Mouse (Mus musculus) monocyte, adult 2 months (primary cell): ENCODE results near the gene Smim14.

Experiments used
- DNase-seq, 2 experiments: peaks; one replicate each; pipeline ENCODE4 v3.0.0; 2022; ENCODE audit warnings: low spot score in 2 of 2, low read depth in 1 of 2

Smim14 gene

DNA sequence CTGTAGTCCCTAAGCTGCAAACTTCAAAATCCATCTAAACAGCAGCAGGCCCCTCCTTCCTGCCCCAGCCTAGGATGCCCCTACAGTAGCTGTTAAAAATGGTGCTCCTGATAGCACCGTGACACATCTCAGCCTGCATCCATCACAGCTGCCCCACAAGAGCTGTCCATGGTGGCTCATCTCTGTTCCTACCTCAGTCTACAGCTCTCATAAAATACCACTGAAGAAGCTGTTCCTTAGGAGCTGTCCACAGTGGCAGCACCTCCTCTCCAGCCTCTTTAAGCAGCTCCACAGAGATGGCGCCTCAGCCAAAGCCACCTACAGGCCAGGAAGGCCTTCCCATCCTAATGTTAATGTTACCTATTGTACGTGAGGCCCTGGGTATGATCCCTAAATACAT lies 70.1 kb downstream of the Smim14 start:
- DNase-seq, result no peak

DNA sequence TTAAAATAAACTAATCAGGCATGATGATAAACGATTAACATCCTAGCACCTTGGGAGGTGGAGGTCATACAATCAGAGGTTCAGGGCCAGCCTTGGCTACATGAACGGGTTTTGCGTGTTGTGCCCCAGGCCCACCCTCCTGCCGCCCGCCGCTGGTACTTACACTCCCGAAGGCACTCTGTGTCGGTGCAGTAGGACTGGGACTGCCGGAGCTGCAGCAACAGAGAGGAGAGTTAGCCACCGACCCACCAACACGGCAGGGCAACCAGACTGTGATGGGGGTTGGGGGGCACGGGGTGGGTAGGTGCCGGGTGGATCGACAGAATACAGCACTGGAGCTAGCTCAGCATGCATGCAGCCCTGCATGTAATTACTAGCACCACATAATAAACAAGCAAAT lies 76.6 kb downstream of the Smim14 start:
- no peak for DNase-seq

DNA sequence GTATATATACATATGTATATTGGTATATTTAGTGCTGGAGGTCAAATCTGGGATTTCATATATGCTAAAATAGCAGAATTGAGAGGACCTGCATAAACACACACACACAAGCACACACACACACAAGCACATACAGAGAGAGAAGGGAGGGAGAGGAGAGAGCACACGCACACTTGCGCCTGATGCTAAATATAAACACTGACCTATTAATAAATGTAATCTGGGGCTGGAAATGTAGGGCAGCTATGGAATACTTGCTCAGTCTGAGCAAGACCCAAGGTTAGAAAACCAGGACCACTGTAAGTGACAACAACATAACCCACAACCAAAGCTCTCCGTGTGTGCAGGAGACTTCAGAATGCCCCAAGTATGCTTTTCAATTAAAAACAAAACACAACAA lies 77.5 kb downstream of the Smim14 start:
- no peak for DNase-seq

DNA sequence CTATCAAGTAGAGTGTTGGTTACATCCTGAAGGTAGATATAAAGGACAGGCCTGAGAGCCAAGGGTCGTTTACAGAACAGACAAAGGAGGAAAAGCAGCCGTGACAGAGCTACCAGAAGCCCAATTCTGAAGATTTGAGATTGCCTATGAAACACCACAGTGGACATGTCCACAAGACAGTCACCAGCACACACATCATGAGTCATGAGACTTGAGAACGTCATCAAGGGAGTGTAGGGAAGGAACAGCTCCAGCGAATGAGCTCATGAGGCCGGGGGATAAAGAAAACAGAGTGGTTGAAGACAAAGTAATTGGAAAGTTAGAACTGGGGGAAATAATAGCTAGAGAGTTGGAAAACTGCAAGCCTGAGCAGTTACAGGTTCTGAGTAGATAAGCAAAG lies 79.1 kb downstream of the Smim14 start:
- DNase-seq, result no peak

DNA sequence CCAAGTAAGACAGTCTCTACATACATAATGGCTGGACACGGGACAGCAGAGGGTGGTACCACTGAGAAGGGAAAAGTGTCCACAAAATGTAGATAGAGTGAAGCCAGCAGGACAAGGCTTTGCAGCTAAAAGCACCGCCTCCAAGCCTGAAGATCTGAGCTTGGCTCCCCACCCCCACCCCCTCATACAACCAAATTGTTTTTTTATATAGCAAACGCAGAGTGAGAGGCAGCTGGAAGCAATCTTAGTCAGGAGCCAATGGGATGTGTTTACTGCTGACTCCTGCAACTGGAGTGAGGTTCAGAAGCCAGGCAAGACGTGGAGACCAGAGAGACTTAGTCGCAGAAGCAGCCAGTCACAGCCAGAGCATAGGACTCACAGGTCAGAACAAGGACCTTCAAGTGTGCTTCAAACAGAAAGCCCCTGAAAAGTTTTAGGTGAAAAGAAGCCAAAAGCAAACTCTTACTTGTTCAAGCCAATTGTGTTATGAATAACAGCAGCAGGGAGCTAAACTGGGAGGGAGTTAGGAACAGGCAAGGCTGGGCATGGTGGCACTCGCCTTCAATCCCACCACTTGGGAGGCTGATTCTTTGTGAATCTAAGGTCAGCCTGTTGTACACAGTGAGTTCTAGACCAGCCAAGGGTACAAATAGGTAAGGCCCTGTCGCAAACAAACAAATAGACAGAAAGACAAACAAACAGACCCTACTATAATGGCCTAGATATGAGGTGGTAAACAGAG lies 79.7 kb downstream of the Smim14 start:
- no peak for DNase-seq

DNA sequence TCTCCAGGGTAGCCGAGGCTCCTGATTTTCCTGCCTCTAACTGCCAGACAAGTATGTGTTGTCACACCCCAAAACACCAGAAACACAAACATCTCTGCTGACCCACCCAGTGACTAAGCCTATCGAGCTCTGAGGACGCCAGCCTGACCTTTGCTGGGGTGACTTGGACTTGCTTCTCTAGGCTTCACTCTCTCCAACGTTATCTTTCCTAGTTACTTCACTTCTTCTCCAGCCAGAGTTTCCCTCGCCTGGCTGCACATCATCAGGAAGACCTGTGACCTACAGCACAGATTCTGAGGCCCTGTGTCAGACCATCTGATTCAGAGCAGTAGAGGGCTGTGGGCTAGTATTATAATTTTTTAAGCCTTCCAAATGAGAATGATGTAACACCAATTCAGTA lies 82.2 kb downstream of the Smim14 start:
- DNase-seq, result no peak

DNA sequence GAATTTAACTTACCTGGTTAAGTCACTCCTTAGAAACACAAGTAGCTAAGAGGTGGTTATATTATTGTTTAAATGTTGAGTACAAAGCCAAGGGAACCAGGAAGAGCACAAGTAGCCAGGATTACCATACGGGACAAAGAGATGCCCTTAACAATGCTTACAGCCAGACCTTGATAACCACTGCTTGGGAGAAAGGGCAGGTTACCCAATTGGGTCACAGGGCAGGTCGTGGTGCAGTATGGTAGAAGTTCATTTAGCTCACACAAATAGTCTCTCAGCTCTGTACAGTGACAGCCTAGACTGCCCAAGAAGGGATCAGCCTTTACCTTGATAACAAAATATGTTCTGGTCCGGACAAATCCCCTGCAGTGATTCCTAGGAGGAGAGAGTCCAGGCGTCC lies 88.0 kb downstream of the Smim14 start:
- no peak for DNase-seq

DNA sequence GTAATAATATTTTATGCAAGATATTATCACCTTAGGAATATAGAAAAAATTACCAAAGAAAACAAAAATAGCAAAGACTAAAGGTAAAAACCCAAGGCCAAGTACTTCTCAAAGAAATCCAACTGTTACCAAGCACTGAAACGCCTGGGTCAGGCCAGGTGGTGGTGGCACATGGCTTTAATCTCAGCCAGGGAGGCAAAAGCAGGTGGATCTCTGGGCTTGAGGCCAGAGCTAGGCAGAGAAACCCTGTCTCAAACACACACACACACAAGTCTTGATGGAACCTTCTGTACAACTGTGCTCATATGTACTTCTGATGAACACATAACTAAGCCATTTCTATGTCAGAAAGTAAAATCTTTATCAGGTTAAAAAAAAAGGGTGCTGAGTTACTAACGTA lies 89.2 kb downstream of the Smim14 start:
- DNase-seq, result no peak

DNA sequence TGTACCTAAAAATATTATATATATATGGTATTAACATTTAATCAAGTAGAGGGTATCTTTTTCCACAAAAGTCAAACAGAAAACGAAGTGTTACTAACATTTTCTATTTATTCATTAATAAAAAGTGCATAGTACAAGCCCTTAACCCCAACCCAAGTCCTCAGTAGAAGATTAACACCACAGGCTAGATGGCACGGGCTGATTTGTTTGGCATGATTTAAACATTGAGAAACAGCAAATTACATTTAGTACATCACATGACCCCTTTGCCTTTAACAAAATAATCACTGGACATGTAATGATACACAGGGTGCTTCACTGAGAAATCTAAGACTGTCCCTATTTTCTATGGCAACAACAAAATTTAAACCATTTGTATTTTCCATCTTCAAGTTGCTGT lies 90.2 kb downstream of the Smim14 start:
- DNase-seq, result no peak

DNA sequence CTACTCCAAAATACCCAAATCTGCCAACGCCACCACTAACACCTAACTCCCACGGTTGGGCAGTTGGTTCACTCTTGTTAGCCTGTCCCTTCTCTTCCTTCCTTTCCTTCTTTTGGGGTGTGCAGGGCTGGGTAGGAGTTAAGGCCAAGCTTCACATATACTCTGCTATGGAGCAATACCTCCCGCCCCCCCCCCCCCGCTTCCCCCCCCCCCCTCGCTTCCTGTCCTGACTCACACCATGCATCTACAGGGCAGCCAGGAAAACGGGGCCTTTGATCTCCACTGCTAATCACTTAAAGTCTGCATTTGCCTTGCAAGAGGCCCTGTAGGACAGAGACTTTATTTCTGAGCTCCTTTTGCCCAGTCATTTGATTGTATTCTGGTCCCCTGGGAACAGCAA lies 92.0 kb downstream of the Smim14 start:
- DNase-seq, result no peak

DNA sequence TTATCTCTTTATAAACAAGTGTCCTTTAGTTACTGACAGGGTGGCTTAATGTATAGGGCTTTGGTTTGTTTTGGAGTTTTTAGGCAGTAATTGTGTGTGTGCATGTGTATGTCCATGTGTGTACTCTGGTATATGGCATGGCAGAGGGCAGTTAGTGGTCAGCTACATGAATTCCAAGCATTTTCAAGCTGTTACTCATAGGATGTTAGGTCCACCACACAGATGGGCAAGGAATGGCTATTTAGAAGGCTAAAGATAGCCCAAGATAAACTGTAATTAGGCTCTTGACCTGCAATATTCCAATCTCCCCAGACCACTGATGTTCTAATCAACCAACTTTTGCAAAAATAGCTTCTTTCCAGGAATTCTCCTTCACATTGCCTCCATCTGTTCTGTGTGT lies 98.9 kb downstream of the Smim14 start:
- DNase-seq, result no peak

DNA sequence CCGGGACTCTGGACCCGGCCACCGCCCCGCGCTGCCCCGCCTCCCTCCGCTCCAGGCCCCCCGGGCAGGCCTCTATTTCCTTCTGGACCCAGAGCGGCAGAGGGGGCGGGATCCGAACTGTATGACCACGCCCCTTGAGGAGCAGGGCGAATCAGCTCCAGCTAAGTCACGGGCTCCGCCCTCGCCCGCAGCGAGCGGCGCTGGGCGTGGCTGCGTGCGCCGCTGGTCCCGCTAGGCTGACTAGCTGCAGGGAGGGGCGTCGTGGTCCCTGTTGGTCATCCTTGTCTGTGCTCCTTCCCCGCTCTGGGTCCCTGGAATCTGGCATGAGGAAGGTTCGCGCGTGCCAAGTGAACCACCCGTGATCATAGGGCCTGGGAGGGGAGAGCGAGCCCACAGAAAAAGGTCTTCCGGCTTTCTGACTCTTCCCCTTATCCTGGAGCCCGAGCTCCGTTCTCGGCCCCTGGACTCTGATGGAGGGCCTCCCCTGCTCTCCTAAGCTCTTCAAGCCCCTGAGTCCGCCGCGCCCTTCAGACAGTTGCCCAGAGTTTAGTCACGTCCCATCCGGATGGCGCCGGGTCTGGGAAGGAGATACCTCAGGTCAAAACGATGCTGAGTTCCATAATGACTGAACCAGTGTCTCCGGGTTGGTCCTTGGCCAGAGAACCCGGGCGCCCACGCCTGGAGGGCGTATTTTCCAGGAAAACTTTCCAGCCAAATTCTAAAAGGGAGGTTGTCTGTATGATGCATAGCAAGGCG lies 101.0 kb downstream of the Smim14 start, which contains the start of gene Ugdh:
Gene Ugdh (minus strand): TSS at position 144 of the 756 bp plus-strand sequence.
- peak; percentile 78 to 90 for DNase-seq

DNA sequence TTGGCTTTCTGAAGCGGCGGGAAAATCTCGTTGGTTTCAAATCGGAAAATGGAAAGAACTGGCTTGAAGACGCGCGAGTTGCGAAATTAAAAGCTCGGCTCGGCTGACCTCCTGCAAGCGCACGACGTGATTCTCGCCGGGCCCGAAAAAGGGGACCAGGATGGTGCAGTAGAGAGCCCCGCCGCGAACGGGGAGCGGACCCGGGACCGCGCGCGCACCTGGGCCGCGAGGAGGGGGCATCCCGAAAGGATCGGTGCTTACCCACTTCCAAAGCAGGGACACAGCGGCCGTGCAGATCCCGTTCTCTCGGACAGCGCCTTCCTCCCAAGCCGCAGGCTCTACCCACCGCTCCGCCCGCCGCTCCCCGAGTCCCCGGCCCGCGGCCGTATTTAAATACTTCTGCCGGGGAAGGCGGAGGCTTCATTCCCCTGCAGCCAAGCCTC lies 101.6 kb downstream of the Smim14 start:
- DNase-seq, result no peak

DNA sequence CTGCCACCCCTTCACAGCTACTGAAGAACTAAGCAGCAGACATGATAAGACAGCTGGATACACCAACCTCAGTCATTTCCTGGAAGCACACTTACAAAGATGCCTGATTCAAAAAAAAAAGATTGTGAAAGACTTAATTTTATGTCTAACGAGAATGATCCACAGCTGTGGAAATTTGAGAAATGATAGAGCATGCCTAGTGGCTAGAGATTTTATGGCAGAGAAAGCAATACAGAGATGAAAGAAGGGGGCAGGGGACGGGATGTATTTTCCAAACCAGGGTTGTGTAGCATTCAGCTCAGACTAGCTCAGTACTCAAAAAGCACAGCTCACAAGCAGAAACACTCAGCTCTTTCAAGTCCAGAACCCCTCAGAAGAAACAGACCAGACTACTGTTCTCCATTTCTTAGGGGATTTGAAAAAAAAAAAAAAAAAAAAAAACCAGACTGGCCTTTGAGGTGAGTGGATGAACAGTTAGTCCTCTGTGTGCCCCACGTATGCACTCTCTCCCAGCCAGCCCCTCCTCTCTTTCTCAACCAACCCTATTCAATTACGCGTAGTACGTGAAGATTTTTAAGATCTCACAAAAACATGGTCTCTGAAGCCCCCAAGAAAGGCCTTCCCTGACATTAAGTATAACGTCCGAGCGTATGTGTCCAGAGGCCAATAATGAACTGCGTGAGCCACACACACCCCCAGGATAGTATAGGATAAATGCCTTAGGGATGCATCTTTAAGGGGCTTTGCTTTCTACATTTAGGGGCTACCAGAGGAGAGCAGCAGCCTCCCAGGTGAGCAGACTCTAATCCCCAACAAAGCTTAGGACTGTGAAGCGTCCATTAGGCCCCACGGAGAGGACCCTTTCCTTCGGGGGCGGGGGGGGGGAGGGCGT lies 102.3 kb downstream of the Smim14 start:
- DNase-seq, result no peak

DNA sequence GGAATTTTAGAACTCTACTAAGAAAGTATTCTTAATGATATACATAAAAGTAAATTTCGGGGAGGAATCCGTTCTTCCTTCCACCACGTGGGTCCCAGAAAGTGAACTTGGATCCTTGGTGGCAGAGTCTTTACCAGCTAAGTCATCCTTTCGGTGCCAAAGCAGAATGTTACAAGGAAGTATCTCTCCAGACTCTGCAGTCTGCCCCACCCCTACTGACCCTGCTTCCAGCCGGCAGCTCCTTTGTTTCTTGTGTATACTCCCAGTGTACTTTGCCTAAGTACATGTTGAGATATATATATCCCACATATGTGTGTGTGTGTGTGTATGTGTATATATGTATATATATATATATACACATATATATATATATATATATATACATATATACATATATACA lies 107.5 kb downstream of the Smim14 start:
- DNase-seq, result no peak

DNA sequence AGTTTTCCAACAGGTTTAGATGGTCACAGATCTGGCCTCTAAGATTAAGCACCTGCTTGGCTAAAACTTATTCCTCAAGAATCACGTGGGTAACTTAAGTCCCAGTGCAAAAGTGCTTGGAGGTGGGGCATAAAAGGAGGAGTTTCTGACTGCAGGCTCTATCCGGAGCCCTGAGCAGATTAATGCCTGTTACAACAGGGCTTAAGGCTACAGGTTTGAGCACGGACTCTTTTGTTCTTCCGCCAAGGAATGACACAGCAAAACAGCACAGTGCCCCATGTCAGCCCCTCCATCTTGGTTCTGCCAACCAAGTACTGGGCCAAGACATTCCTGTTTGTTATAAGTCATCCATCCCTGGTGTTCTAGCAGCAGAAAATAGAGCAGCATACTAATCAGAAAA lies 108.7 kb downstream of the Smim14 start:
- DNase-seq, result no peak

DNA sequence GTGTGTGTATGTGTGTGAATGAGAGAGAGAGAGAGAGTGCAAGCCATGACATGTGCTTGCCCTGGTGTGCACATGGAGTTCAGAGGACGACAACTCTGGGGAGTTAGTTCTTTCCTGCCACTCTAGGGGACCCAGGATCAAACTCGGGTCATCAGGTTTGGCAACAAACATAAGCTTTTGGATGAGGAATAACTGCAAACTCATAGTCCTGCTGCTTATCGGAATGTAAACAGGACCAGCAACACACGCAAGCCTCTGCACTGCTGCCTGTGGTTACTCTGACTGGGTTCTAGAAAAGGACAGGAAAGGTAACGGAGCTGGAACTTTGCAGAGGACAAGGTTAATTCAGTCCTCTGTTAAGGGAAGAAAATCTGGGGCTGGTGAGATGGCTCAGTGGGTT lies 111.7 kb downstream of the Smim14 start:
- no peak for DNase-seq

DNA sequence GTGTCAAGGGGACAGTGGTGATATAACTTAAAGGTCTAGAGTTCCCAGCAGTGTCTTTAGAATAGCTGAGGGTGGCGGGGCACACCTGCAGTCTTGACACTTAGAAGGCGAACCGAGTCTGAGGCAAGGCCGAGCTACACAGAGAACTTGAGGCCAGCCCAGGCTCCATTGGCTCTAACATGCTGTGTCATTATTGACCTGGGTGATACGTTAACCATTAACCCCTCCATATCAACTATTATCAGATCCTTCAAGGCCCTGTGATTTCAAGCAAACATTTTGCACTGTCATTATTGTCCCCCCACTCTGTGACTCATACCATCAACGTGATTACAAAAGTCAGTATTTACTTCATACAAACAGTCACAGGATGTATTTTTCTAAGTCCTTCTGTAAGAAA lies 112.8 kb downstream of the Smim14 start:
- DNase-seq, result no peak

DNA sequence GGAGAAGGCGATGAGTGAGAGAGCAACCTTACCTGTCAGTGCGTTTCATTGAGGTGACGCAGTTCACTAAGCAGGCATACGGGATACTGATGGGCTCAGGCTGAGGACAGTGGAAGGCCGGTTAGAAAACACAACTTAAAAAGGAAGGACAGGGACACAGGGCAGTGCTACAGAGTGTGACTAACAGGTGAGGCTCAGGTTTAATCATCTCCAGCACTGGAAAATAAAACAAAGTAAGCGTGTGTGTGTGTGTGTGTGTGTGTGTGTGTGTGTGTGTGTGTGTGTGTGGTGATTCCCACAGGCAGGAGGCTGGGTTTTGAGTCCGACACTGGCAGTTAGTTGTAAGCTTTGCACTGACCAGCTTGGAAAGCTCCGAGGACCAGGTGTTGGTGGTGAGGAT lies 114.2 kb downstream of the Smim14 start:
- no peak for DNase-seq

DNA sequence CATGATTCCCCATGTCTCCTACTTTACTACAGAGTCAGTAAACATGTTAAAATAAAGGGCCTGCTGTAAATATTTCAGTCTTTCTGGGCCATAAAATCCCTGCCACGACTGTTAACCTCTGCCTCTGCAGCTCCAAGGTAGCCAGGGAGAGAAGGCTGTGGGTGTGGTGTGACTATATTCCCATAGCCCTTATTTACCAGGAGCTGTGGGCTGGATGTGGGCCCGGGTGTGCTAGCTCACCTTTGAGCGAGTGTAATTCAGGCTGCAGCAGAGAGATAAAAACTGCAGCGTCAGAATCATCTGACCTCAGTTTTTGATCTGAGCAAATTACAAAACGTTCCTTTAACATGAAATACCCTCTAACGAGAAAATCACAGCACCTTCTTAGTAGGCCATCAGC lies 116.2 kb downstream of the Smim14 start:
- no peak for DNase-seq

DNA sequence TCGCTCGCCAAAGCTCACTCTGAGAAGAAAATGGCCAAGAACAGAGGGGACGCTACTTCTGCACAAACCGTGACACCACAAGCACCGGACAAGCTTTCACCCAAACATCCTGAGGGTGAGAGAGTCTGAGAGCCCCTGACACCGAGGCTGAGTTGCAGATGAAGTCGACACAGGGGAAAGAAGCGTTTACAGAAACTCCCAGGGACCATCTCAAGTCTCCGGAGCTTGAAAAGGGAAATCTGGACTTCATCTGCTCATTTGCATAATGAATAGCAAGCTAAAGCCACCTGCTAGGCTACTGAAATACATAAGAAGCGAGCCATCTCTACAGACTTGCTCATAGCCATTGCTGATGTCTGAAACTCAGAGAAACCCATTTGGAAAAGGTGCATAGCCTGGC lies 117.8 kb downstream of the Smim14 start:
- no peak for DNase-seq
